Mouse (Mus musculus): Measurements from ENCODE around the gene Cd164l2. TPM values are rescaled to one million over a fixed set of nuclear protein-coding genes. Genes with fewer than 3 reads are reported as not detected.

Gene Cd164l2
- polyA plus RNA-seq, 1 experiment from 2014 or later = 2.0 TPM

DNA sequence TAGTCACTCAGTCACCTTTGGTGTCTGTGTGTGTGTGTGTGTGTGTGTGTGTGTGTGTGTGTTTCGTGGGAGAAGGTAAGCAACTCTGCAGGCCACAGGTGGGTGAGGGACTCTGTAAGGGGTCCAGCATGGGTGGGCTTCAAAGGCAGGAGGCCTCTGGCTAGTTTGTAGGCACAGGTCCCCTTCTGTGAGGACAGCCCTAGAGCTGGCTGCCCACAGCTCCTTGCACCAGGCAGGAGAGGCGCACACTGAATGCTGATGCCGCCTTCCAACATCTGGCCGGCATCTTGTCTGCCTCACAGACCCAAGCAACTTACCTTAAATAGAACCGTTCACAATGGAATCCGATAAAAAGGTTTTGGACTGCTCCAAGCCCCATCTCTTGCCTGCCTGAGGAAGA lies 12.2 kb upstream of the Cd164l2 start:
- H3K9ac ChIP-seq (replicated peaks; ENCODE audit: low read depth, low read length) = no peak overlapping the region
- H3K9me3 ChIP-seq (ENCODE audit: control insufficient read depth, low read length) = no peaks in the 10 kb centered on the region
- H3K4me2 ChIP-seq (ENCODE audit: low read depth, low read length) = no peak overlapping the region
- peaks cover 2% of the 10 kb centered on the region; the same call in 1 of the 2 replicates for H3K36me3 ChIP-seq (ENCODE audit: control insufficient read depth, insufficient read depth, low read length)
- no peak overlapping the region for H3K4me3 ChIP-seq (ENCODE audit: low read depth, low read length)
- H3K27me3 ChIP-seq (ENCODE audit: control insufficient read depth, insufficient read depth, low read length) = no peaks in the 10 kb centered on the region
- ATAC-seq (ENCODE audit: low read depth) = no peak
- 58% methylated on average over 6 of the region's 6 CpGs for WGBS
- H3K27ac ChIP-seq (ENCODE audit: low read depth, low read length) = peak overlapping the region; percentile 7; the same call in 1 of the 2 replicates
- peaks cover 46% of the 10 kb centered on the region for H3K4me1 ChIP-seq (ENCODE audit: control insufficient read depth, insufficient read depth, low read length)

DNA sequence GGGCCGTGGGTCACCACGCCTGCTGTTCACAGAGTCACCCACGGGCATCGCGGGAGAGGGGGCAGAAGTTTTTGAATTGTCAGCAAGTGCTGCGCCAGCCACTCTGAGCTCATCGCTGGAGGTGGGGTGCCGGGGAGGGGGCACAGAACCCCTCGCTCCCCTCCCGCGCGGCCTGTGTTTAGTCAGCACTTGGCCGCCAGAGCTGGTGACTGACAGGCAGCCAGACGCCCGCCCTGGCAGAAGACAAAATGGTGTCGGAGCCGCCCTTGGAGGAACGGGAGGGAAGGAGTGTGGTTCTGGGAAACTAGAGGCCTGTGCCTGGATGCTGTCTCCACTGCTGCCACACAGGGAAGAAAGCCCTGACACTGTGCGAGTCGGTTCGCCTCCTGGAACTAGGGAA lies 11.6 kb upstream of the Cd164l2 start:
- Histone ChIP-seq H3K9me3 (ENCODE audit: control insufficient read depth, low read length) (no peaks in the 10 kb centered on the region), H3K36me3 (ENCODE audit: control insufficient read depth, insufficient read depth, low read length) (no peaks in the 10 kb centered on the region), H3K4me3 (ENCODE audit: low read depth, low read length) (no peak overlapping the region), H3K27me3 (ENCODE audit: control insufficient read depth, insufficient read depth, low read length) (no peaks in the 10 kb centered on the region), H3K9ac (replicated peaks; ENCODE audit: low read depth, low read length) (no peak overlapping the region), H3K27ac (ENCODE audit: low read depth, low read length) (peak overlapping the region; percentile 62), H3K4me1 (ENCODE audit: control insufficient read depth, insufficient read depth, low read length) (peaks cover 46% of the 10 kb centered on the region), H3K4me2 (ENCODE audit: low read depth, low read length) (no peak overlapping the region)
- no peak for ATAC-seq (ENCODE audit: low read depth)
- 44% methylated on average over 21 of the region's 21 CpGs for WGBS

DNA sequence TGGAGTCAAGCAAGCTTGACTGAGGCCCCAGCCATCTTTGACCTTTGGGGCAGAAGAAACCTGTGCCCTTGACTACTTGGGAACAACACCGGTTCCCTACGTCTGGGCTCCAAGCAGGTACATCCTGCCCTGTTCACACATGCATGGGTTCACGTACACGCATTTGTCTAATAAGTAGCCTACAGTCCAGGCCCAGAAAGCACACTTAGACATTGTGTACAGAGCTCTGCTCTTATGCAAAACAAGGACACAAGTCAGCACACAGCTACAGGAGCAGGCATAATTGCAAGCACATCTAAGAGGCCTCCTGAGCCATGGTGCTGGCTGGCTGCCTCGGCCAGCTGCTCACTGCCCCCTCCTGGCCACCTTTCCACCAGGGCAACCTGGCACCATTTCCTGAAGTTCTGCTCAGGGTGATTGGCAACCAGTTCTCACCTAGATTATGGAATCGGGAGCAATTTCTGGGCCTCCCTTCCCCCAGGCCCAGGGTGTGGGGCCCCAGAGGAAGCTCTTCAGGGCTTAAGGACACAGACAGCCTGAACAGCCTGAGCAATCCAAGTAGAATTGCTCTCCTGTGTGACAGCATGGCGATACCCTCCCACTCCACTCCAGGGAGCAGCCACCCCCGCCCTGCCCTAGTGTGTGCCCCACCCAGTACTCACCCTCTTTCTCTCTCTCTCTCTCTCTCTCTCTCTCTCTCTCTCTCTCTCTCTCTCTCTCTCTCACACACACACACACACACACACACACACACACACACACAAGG lies 10.7 kb upstream of the Cd164l2 start:
- WGBS = 68% methylated on average over 8 of the region's 8 CpGs
- peaks cover 46% of the 10 kb centered on the region for H3K4me1 ChIP-seq (ENCODE audit: control insufficient read depth, insufficient read depth, low read length)
- ATAC-seq (ENCODE audit: low read depth) = no peak

DNA sequence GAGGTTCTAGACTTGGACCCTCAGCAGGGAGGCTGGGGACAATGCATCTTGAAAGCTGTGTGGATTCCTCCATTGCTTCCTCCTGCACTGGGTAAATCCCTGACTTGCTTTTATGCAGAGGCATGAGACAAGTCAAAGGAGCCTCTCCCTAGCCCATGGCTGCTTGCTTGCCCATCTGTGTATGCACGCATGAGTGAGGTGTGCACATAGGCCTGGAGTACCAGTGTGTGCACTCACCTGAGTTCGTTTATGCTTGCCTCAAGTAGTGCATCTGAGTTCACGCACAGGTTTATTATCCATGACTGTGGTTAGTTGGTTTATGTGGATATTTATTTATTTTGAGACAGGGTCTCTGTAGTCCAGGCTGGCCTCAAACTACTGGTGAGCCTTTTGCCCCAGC lies 9.7 kb upstream of the Cd164l2 start:
- Histone ChIP-seq H3K27me3 (ENCODE audit: control insufficient read depth, insufficient read depth, low read length) (no peaks in the 10 kb centered on the region), H3K9me3 (ENCODE audit: control insufficient read depth, low read length) (no peaks in the 10 kb centered on the region), H3K36me3 (ENCODE audit: control insufficient read depth, insufficient read depth, low read length) (no peaks in the 10 kb centered on the region), H3K27ac (ENCODE audit: low read depth, low read length) (no peak overlapping the region), H3K4me3 (ENCODE audit: low read depth, low read length) (no peak overlapping the region), H3K9ac (replicated peaks; ENCODE audit: low read depth, low read length) (no peak overlapping the region), H3K4me1 (ENCODE audit: control insufficient read depth, insufficient read depth, low read length) (peaks cover 37% of the 10 kb centered on the region), H3K4me2 (ENCODE audit: low read depth, low read length) (no peak overlapping the region)
- no peak for ATAC-seq (ENCODE audit: low read depth)
- 99% methylated on average over 3 of the region's 3 CpGs for WGBS

More for the DNA sequence above, 10.7 kb upstream of the Cd164l2 start:
- H3K36me3 ChIP-seq (ENCODE audit: control insufficient read depth, insufficient read depth, low read length) = no peaks in the 10 kb centered on the region
- H3K27ac ChIP-seq (ENCODE audit: low read depth, low read length) = peak overlapping the region; percentile 62
- no peaks in the 10 kb centered on the region for H3K9me3 ChIP-seq (ENCODE audit: control insufficient read depth, low read length)
- no peak overlapping the region; the same call in 1 of the 2 replicates for H3K9ac ChIP-seq (replicated peaks; ENCODE audit: low read depth, low read length)
- no peaks in the 10 kb centered on the region for H3K27me3 ChIP-seq (ENCODE audit: control insufficient read depth, insufficient read depth, low read length)
- no peak overlapping the region for H3K4me2 ChIP-seq (ENCODE audit: low read depth, low read length)
- H3K4me3 ChIP-seq (ENCODE audit: low read depth, low read length) = no peak overlapping the region

DNA sequence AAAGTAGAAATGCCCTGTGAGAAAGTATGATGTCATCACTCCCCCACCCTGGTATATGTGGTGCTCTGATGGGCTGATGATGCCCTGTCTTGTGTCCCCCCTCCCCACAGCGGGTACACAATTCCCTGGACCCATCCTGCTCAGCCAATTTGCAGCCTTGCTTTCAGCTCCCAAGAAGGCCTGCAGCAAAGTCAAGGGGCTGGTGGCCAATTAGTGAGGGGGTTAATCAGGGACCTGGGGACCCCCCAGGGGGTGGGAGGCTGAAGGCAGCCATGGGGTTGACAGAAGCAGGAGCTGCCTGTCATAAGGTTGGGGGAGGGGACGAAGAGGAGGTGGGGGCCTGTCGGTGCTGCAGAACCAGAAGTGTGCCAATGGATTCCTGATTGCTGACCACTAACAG lies 8.3 kb upstream of the Cd164l2 start:
- peaks cover 24% of the 10 kb centered on the region for H3K4me1 ChIP-seq (ENCODE audit: control insufficient read depth, insufficient read depth, low read length)
- WGBS = 61% methylated on average over 3 of the region's 3 CpGs

DNA sequence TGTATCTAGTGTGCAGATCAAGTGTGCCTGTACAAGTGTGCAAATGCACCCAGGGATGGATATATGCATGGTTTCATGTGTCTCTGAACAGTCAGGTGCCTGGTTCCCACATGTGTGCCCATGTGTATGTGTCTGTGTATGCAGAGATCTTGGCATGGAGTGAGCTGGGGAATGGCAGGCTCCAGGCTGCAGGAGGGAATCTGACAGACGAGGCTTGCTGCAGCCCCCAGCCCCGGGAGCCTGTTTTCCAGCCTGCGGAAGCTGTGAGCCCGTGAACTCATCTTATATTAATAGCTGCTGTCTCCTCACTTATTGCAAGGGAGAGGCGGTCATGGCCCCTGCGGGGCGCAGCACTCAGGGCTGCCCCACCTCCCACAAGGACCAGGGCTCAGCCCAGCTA lies 7.6 kb upstream of the Cd164l2 start:
- WGBS = 35% methylated on average over 7 of the region's 7 CpGs
- Histone ChIP-seq H3K9ac (replicated peaks; ENCODE audit: low read depth, low read length) (0 out of 2 replicates have a peak overlapping the region, but pooled peaks have one; percentile 26), H3K27ac (ENCODE audit: low read depth, low read length) (peak overlapping the region; percentile 62)

More for the DNA sequence above, 8.3 kb upstream of the Cd164l2 start:
- Histone ChIP-seq H3K4me2 (ENCODE audit: low read depth, low read length) (no peak overlapping the region), H3K36me3 (ENCODE audit: control insufficient read depth, insufficient read depth, low read length) (no peaks in the 10 kb centered on the region), H3K27me3 (ENCODE audit: control insufficient read depth, insufficient read depth, low read length) (no peaks in the 10 kb centered on the region), H3K27ac (ENCODE audit: low read depth, low read length) (no peak overlapping the region), H3K9ac (replicated peaks; ENCODE audit: low read depth, low read length) (no peak overlapping the region), H3K4me3 (ENCODE audit: low read depth, low read length) (no peak overlapping the region), H3K9me3 (ENCODE audit: control insufficient read depth, low read length) (no peaks in the 10 kb centered on the region)
- ATAC-seq (ENCODE audit: low read depth) = no peak

DNA sequence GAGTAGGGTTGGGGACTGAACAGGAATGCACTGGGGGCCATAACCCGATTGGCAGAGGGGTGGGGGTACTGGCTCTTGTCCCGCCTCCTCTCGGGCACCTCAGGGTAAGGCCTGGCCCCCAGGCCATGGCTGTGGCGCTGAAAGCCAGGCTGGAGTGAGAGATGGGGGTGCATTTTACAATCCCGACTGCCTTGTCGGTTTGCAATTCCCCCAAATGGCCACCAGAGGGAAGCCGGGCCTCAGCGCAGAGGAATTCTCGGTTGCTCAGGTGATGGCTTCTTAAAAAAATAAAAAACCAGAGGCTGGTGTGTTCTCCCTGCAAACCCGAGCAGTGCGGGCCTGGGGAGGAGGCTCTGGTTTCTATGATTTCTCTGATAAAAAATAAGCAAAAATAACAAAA lies 2.6 kb upstream of the Cd164l2 start:
- WGBS = 4% methylated on average over 11 of the region's 11 CpGs
- ATAC-seq (ENCODE audit: low read depth) = no peak
- Histone ChIP-seq H3K9ac (replicated peaks; ENCODE audit: low read depth, low read length) (no peak overlapping the region), H3K4me2 (ENCODE audit: low read depth, low read length) (no peak overlapping the region), H3K36me3 (ENCODE audit: control insufficient read depth, insufficient read depth, low read length) (no peaks in the 10 kb centered on the region), H3K9me3 (ENCODE audit: control insufficient read depth, low read length) (no peaks in the 10 kb centered on the region), H3K27me3 (ENCODE audit: control insufficient read depth, insufficient read depth, low read length) (peaks cover 7% of the 10 kb centered on the region), H3K27ac (ENCODE audit: low read depth, low read length) (no peak overlapping the region), H3K4me1 (ENCODE audit: control insufficient read depth, insufficient read depth, low read length) (peaks cover 15% of the 10 kb centered on the region), H3K4me3 (ENCODE audit: low read depth, low read length) (no peak overlapping the region)

More for the DNA sequence above, 7.6 kb upstream of the Cd164l2 start:
- ATAC-seq (ENCODE audit: low read depth) = no peak
- Histone ChIP-seq H3K4me1 (ENCODE audit: control insufficient read depth, insufficient read depth, low read length) (peaks cover 17% of the 10 kb centered on the region), H3K4me2 (ENCODE audit: low read depth, low read length) (no peak overlapping the region), H3K27me3 (ENCODE audit: control insufficient read depth, insufficient read depth, low read length) (no peaks in the 10 kb centered on the region), H3K36me3 (ENCODE audit: control insufficient read depth, insufficient read depth, low read length) (no peaks in the 10 kb centered on the region), H3K9me3 (ENCODE audit: control insufficient read depth, low read length) (no peaks in the 10 kb centered on the region), H3K4me3 (ENCODE audit: low read depth, low read length) (no peak overlapping the region)

DNA sequence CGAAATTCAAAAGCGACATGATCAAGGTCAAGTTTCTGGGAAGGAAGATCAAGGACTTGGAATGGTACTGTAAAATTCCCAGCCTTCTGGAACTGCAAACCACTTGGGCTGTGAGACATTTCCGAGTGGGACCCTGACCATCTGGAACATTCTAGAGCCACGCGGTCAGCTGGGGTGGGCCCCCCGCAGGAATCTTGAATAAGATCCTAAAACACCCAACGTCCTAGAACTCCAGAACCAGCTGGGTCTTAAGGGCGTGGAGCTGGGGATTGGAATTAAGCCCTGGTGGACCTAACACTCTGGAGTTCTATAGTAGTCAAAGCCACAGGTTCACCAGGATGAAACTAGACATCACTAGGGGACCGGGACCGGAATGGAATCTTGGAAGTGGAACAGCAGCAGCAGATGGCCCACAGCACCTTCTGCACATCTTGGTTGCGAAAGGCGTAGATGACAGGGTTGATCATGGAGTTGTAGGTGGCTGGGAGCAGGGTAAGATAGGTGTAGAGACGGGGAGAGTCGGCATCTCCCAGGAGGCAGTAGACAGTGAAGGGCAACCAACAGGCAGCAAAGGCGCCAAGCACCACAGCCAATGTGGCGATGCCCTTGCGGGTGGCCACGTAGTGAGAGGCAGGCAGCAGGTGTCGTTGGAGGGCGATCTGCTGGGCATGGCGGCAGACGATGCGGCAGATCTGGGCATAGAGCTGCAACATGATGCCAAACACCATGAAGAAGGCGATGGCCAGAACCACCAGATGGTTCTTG lies 1.7 kb upstream of the Cd164l2 start:
- Histone ChIP-seq H3K27ac (ENCODE audit: low read depth, low read length) (no peak overlapping the region), H3K27me3 (ENCODE audit: control insufficient read depth, insufficient read depth, low read length) (peaks cover 7% of the 10 kb centered on the region), H3K4me2 (ENCODE audit: low read depth, low read length) (no peak overlapping the region), H3K4me1 (ENCODE audit: control insufficient read depth, insufficient read depth, low read length) (peaks cover 13% of the 10 kb centered on the region), H3K4me3 (ENCODE audit: low read depth, low read length) (no peak overlapping the region), H3K36me3 (ENCODE audit: control insufficient read depth, insufficient read depth, low read length) (no peaks in the 10 kb centered on the region), H3K9ac (replicated peaks; ENCODE audit: low read depth, low read length) (no peak overlapping the region), H3K9me3 (ENCODE audit: control insufficient read depth, low read length) (no peaks in the 10 kb centered on the region)
- WGBS = 94% methylated on average over 24 of the region's 24 CpGs
- no peak for ATAC-seq (ENCODE audit: low read depth)

DNA sequence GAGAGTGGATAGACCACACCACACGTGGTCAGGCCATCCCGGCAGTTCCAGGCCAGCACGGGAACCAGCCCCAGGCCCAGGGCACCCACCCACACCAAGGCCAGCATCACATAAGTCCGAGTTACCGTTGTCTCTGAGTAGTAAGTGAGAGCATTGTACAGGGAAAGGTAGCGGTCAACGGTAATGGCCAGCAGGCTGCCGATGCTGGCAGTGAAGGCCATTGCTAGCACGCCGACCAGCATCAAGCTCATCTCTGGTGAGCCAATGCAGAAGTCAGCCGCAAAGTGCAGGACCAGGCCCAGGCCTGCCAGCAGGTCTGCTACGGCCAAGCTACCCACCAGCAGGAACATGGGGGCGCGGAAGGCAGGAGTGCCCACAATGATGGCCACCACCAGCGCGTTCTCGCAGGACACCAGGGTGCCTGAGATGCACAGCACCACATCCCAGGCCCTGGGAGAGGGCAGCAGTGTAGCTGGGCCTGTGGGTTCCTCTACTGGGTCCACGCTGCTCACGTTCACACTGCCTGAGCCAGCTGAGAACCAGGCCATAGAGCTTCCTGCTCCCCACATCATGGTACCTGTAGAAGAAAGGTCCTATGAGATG lies 1.0 kb upstream of the Cd164l2 start:
- H3K27me3 ChIP-seq (ENCODE audit: control insufficient read depth, insufficient read depth, low read length) = peaks cover 7% of the 10 kb centered on the region
- no peak overlapping the region for H3K27ac ChIP-seq (ENCODE audit: low read depth, low read length)
- H3K9me3 ChIP-seq (ENCODE audit: control insufficient read depth, low read length) = no peaks in the 10 kb centered on the region
- no peak overlapping the region for H3K4me2 ChIP-seq (ENCODE audit: low read depth, low read length)
- ATAC-seq (ENCODE audit: low read depth) = no peak
- H3K36me3 ChIP-seq (ENCODE audit: control insufficient read depth, insufficient read depth, low read length) = no peaks in the 10 kb centered on the region
- peaks cover 13% of the 10 kb centered on the region for H3K4me1 ChIP-seq (ENCODE audit: control insufficient read depth, insufficient read depth, low read length)
- no peak overlapping the region for H3K9ac ChIP-seq (replicated peaks; ENCODE audit: low read depth, low read length)
- H3K4me3 ChIP-seq (ENCODE audit: low read depth, low read length) = no peak overlapping the region
- WGBS = 91% methylated on average over 19 of the region's 19 CpGs

Data from neural tube, embryonic 14.5 days (tissue).